Mouse (Mus musculus): ENCODE results near the gene Nup210. TPM values are rescaled to one million over a fixed set of nuclear protein-coding genes. Genes with fewer than 3 reads are reported as not detected.

Gene Nup210
- polyA plus RNA-seq, 1 experiment from 2014 or later: 13.1 TPM

DNA sequence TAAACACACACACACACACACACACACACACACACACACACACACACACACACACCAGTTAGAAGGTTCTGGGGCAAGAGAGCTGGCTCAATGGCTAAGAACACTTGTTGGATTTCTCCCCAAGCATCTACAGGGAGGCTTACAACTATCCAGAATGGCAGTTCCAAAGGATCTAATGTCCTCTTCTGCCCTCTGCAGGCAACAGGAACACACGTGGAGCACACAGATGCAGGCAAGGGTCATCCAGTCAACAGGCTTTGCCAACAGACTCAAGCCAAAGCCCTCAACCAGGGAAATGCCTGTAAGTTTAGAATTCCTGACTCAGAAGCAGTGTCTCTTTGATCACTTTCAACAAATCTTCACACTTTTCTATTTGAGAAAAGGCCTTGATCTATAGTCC lies 36.6 kb downstream of the Nup210 start:
- no peaks in the 10 kb centered on the region for H3K9me3 ChIP-seq (ENCODE audit: control insufficient read depth, low read depth, low read length)
- no peaks in the 10 kb centered on the region for H3K4me1 ChIP-seq (ENCODE audit: control insufficient read depth, insufficient read depth, low read length)
- no peak for ATAC-seq (ENCODE audit: insufficient number of reproducible peaks, insufficient read depth, low FRiP score, low read depth)
- no peaks in the 10 kb centered on the region for H3K27me3 ChIP-seq (ENCODE audit: control insufficient read depth, insufficient read depth, low read length)
- H3K9ac ChIP-seq (replicated peaks; ENCODE audit: low read depth, low read length): no peak overlapping the region
- WGBS: 20% methylated on average over 1 of the region's 1 CpGs
- no peaks in the 10 kb centered on the region; the same call in 1 of the 2 replicates for H3K36me3 ChIP-seq (ENCODE audit: control insufficient read depth, insufficient read depth, low read length)
- no peak overlapping the region for H3K4me3 ChIP-seq (ENCODE audit: low read depth, low read length)
- no peak overlapping the region for H3K4me2 ChIP-seq (replicated peaks; ENCODE audit: low read depth, low read length)
- no peak overlapping the region for H3K27ac ChIP-seq (ENCODE audit: low read length)

GRCm38 (mm10) chr6:91076249-91076648 lies 40.4 kb downstream of the Nup210 start:
- ATAC-seq (ENCODE audit: insufficient number of reproducible peaks, insufficient read depth, low FRiP score, low read depth): peak; percentile 62; the same call in 1 of the 2 replicates
- Histone ChIP-seq H3K4me3 (ENCODE audit: low read depth, low read length) (no peak overlapping the region), H3K9me3 (ENCODE audit: control insufficient read depth, low read depth, low read length) (no peaks in the 10 kb centered on the region), H3K27ac (ENCODE audit: low read length) (no peak overlapping the region), H3K4me2 (replicated peaks; ENCODE audit: low read depth, low read length) (no peak overlapping the region), H3K4me1 (ENCODE audit: control insufficient read depth, insufficient read depth, low read length) (no peaks in the 10 kb centered on the region), H3K36me3 (ENCODE audit: control insufficient read depth, insufficient read depth, low read length) (no peaks in the 10 kb centered on the region; the same call in 1 of the 2 replicates), H3K9ac (replicated peaks; ENCODE audit: low read depth, low read length) (no peak overlapping the region), H3K27me3 (ENCODE audit: control insufficient read depth, insufficient read depth, low read length) (no peaks in the 10 kb centered on the region)
- 73% methylated on average over 9 of the region's 9 CpGs for WGBS

GRCm38 (mm10) chr6:91068511-91068910 lies 48.1 kb downstream of the Nup210 start:
- no peaks in the 10 kb centered on the region; the same call in 1 of the 2 replicates for H3K36me3 ChIP-seq (ENCODE audit: control insufficient read depth, insufficient read depth, low read length)
- no peaks in the 10 kb centered on the region for H3K4me1 ChIP-seq (ENCODE audit: control insufficient read depth, insufficient read depth, low read length)
- no peak for ATAC-seq (ENCODE audit: insufficient number of reproducible peaks, insufficient read depth, low FRiP score, low read depth)
- no peak overlapping the region for H3K27ac ChIP-seq (ENCODE audit: low read length)
- H3K27me3 ChIP-seq (ENCODE audit: control insufficient read depth, insufficient read depth, low read length): no peaks in the 10 kb centered on the region
- no peak overlapping the region for H3K9ac ChIP-seq (replicated peaks; ENCODE audit: low read depth, low read length)
- H3K4me3 ChIP-seq (ENCODE audit: low read depth, low read length): no peak overlapping the region
- 81% methylated on average over 1 of the region's 1 CpGs for WGBS
- H3K4me2 ChIP-seq (replicated peaks; ENCODE audit: low read depth, low read length): no peak overlapping the region
- H3K9me3 ChIP-seq (ENCODE audit: control insufficient read depth, low read depth, low read length): no peaks in the 10 kb centered on the region

DNA sequence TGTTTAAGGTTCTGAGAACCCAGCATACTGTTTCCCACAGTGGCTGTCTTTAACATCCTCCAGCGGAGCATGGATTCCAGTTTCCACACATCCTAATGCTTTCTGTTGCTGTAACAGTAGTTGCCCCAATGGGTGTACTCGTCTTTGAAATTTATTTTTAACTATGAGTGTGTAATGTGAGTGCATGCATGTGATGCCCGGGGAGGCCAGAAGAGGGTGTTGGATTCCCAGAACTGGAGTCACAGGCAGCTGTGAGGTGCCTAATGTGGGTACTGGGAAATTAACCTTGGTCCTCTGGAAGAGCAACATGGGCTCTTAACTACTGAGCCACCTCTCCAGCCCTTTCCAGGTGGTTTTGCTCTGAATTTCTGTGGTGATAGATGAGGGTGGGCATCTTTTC lies 49.6 kb downstream of the Nup210 start:
- Histone ChIP-seq H3K9me3 (ENCODE audit: control insufficient read depth, low read depth, low read length) (no peaks in the 10 kb centered on the region), H3K27me3 (ENCODE audit: control insufficient read depth, insufficient read depth, low read length) (no peaks in the 10 kb centered on the region), H3K4me2 (replicated peaks; ENCODE audit: low read depth, low read length) (no peak overlapping the region), H3K4me3 (ENCODE audit: low read depth, low read length) (no peak overlapping the region), H3K9ac (replicated peaks; ENCODE audit: low read depth, low read length) (no peak overlapping the region), H3K4me1 (ENCODE audit: control insufficient read depth, insufficient read depth, low read length) (no peaks in the 10 kb centered on the region), H3K36me3 (ENCODE audit: control insufficient read depth, insufficient read depth, low read length) (no peaks in the 10 kb centered on the region), H3K27ac (ENCODE audit: low read length) (no peak overlapping the region)
- 85% methylated on average over 3 of the region's 3 CpGs for WGBS
- no peak for ATAC-seq (ENCODE audit: insufficient number of reproducible peaks, insufficient read depth, low FRiP score, low read depth)

DNA sequence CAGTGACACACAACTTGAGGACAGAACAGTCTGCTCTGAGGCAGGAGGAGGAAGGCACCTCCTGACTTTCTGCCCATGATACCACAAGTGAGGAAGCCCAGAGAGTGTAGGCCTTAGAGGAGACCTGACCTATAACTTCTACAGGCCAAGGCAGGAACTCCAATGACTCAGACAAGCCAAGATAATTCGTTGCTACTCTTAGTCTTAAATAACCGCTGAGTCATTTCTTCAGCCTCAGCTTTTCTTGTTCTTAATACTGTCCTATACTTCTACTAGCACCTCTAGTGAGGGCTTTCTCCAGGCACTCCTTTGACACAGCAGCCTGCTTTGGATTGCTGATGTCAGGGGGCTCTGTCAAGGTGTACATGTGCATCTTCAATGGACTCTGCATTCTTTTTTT lies 55.3 kb downstream of the Nup210 start:
- no peaks in the 10 kb centered on the region; the same call in 1 of the 2 replicates for H3K36me3 ChIP-seq (ENCODE audit: control insufficient read depth, insufficient read depth, low read length)
- no peaks in the 10 kb centered on the region for H3K9me3 ChIP-seq (ENCODE audit: control insufficient read depth, low read depth, low read length)
- no peak for ATAC-seq (ENCODE audit: insufficient number of reproducible peaks, insufficient read depth, low FRiP score, low read depth)
- no peak overlapping the region for H3K4me2 ChIP-seq (replicated peaks; ENCODE audit: low read depth, low read length)
- 90% methylated on average over 2 of the region's 2 CpGs for WGBS
- H3K27me3 ChIP-seq (ENCODE audit: control insufficient read depth, insufficient read depth, low read length): no peaks in the 10 kb centered on the region
- H3K9ac ChIP-seq (replicated peaks; ENCODE audit: low read depth, low read length): no peak overlapping the region
- H3K4me1 ChIP-seq (ENCODE audit: control insufficient read depth, insufficient read depth, low read length): peaks cover 7% of the 10 kb centered on the region; the same call in 1 of the 2 replicates
- H3K4me3 ChIP-seq (ENCODE audit: low read depth, low read length): no peak overlapping the region
- no peak overlapping the region for H3K27ac ChIP-seq (ENCODE audit: low read length)

- no peaks in the 10 kb centered on the region for H3K9me3 ChIP-seq (ENCODE audit: control insufficient read depth, low read depth, low read length)
- H3K36me3 ChIP-seq (ENCODE audit: control insufficient read depth, insufficient read depth, low read length): no peaks in the 10 kb centered on the region; the same call in 1 of the 2 replicates
- no peak overlapping the region for H3K4me3 ChIP-seq (ENCODE audit: low read depth, low read length)
- no peak overlapping the region for H3K4me2 ChIP-seq (replicated peaks; ENCODE audit: low read depth, low read length)
- H3K4me1 ChIP-seq (ENCODE audit: control insufficient read depth, insufficient read depth, low read length): peaks cover 7% of the 10 kb centered on the region; the same call in 1 of the 2 replicates
- ATAC-seq (ENCODE audit: insufficient number of reproducible peaks, insufficient read depth, low FRiP score, low read depth): no peak
- no peak overlapping the region for H3K27ac ChIP-seq (ENCODE audit: low read length)
- H3K9ac ChIP-seq (replicated peaks; ENCODE audit: low read depth, low read length): no peak overlapping the region
- H3K27me3 ChIP-seq (ENCODE audit: control insufficient read depth, insufficient read depth, low read length): no peaks in the 10 kb centered on the region
- 58% methylated on average over 2 of the region's 2 CpGs for WGBS
These were observed 56.9 kb downstream of the Nup210 start for GRCm38 (mm10) chr6:91059711-91060110.

GRCm38 (mm10) chr6:91057989-91058388 lies 58.6 kb downstream of the Nup210 start:
- Histone ChIP-seq H3K27ac (ENCODE audit: low read length) (no peak overlapping the region; the same call in 1 of the 2 replicates), H3K27me3 (ENCODE audit: control insufficient read depth, insufficient read depth, low read length) (no peaks in the 10 kb centered on the region), H3K9me3 (ENCODE audit: control insufficient read depth, low read depth, low read length) (no peaks in the 10 kb centered on the region), H3K9ac (replicated peaks; ENCODE audit: low read depth, low read length) (no peak overlapping the region), H3K4me3 (ENCODE audit: low read depth, low read length) (no peak overlapping the region), H3K36me3 (ENCODE audit: control insufficient read depth, insufficient read depth, low read length) (no peaks in the 10 kb centered on the region; the same call in 1 of the 2 replicates), H3K4me2 (replicated peaks; ENCODE audit: low read depth, low read length) (no peak overlapping the region), H3K4me1 (ENCODE audit: control insufficient read depth, insufficient read depth, low read length) (peaks cover 7% of the 10 kb centered on the region; the same call in 1 of the 2 replicates)
- ATAC-seq (ENCODE audit: insufficient number of reproducible peaks, insufficient read depth, low FRiP score, low read depth): peak; percentile 20; the same call in 1 of the 2 replicates
- 49% methylated on average over 2 of the region's 2 CpGs for WGBS

DNA sequence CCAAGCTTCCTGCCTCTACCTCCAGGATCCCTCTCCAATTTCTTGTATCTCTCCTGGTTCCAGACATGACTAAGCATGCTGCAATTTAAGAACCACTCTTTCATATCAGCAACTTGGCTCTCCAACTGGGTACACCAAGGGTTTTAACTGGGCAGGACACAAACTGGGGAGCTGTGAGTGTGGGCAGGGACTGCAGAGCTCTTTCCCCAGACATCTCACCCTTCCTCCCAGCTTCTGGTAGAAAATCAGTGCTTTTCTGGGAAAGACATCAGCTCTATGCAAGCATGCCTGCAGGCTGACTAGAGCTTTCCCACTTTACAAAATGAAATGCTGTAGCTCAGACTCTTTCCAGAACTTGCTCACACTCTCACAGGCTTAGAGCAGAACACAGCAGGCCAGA lies 60.3 kb downstream of the Nup210 start:
- no peak overlapping the region for H3K4me3 ChIP-seq (ENCODE audit: low read depth, low read length)
- H3K4me2 ChIP-seq (replicated peaks; ENCODE audit: low read depth, low read length): no peak overlapping the region
- H3K36me3 ChIP-seq (ENCODE audit: control insufficient read depth, insufficient read depth, low read length): no peaks in the 10 kb centered on the region; the same call in 1 of the 2 replicates
- no peaks in the 10 kb centered on the region for H3K27me3 ChIP-seq (ENCODE audit: control insufficient read depth, insufficient read depth, low read length)
- no peak overlapping the region for H3K27ac ChIP-seq (ENCODE audit: low read length)
- ATAC-seq (ENCODE audit: insufficient number of reproducible peaks, insufficient read depth, low FRiP score, low read depth): no peak
- H3K9ac ChIP-seq (replicated peaks; ENCODE audit: low read depth, low read length): no peak overlapping the region
- H3K9me3 ChIP-seq (ENCODE audit: control insufficient read depth, low read depth, low read length): no peaks in the 10 kb centered on the region
- H3K4me1 ChIP-seq (ENCODE audit: control insufficient read depth, insufficient read depth, low read length): peaks cover 7% of the 10 kb centered on the region; the same call in 1 of the 2 replicates

- ATAC-seq (ENCODE audit: insufficient number of reproducible peaks, insufficient read depth, low FRiP score, low read depth): no peak
These were observed 64.1 kb downstream of the Nup210 start for GRCm38 (mm10) chr6:91052572-91052971.

More at GRCm38 (mm10) chr6:91052572-91052971, 64.1 kb downstream of the Nup210 start:
- H3K4me3 ChIP-seq (ENCODE audit: low read depth, low read length): no peak overlapping the region
- no peak overlapping the region for H3K4me2 ChIP-seq (replicated peaks; ENCODE audit: low read depth, low read length)
- H3K36me3 ChIP-seq (ENCODE audit: control insufficient read depth, insufficient read depth, low read length): no peaks in the 10 kb centered on the region
- H3K4me1 ChIP-seq (ENCODE audit: control insufficient read depth, insufficient read depth, low read length): peaks cover 3% of the 10 kb centered on the region; the same call in 1 of the 2 replicates
- no peak overlapping the region for H3K27ac ChIP-seq (ENCODE audit: low read length)
- H3K9me3 ChIP-seq (ENCODE audit: control insufficient read depth, low read depth, low read length): no peaks in the 10 kb centered on the region
- 90% methylated on average over 4 of the region's 4 CpGs for WGBS
- H3K27me3 ChIP-seq (ENCODE audit: control insufficient read depth, insufficient read depth, low read length): no peaks in the 10 kb centered on the region
- H3K9ac ChIP-seq (replicated peaks; ENCODE audit: low read depth, low read length): no peak overlapping the region
